ENCODE assay signal across 8 mouse cellular contexts in the genomic region with DNA sequence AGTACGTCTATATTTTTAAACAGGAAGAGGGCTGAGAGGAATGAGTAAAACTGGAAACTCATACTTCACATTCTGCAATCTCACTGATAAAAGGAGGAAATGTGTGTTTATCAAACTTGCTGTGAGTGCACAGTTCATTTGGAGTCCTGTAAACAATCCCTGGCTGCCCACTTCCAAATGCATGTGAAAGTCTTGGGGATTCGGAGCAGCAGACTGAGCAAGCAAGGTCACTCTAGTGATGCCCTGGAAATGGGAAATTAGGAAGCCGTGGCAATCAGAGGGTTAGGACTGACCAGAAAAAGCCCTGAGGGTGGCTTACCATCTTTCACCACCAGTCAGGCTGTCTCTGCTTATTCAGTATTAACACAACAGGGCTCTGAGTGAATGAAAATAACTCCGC. TPM values are rescaled to one million over a fixed set of nuclear protein-coding genes. Genes with fewer than 3 reads are reported as not detected.
DNase-seq lines count a peak whose midpoint lies in the region; ATAC-seq and TF ChIP-seq lines count a peak whose summit lies in the region.

No protein-coding gene starts in this region.

- 43% methylated on average over 4 of the region's 4 CpGs for WGBS in heart, embryonic 10.5 days
- 53% methylated on average over 4 of the region's 4 CpGs for WGBS in kidney, adult 2 months
- 39% methylated on average over 4 of the region's 4 CpGs for WGBS in lung, adult 2 months

- intact Hi-C loops in heart, postnatal 36 days (cut with DNase I) = loop anchor here (10.0 kb wide), 2 partner anchors 1230 to 1480 kb away; no protein-coding TSS in a partner anchor

- no peak for TF ChIP-seq POLR2A in kidney, adult 2 months (IDR thresholded peaks at IDR 0.05; ENCODE audit: low read depth, low read length)
- TF ChIP-seq POLR2A in lung, adult 2 months (IDR thresholded peaks at IDR 0.05; ENCODE audit: borderline replicate concordance, extremely low read depth, low read depth, low read length) = no peak

- no peak for ATAC-seq in megakaryocyte progenitor cell, adult 5-6 weeks (replicated peaks; ENCODE audit: poor library complexity)

- 0 out of 2 replicates have a peak, but pooled peaks cover 3% of the 10 kb centered on the region for H3K4me1 ChIP-seq in heart, embryonic 10.5 days
- no peaks in the 10 kb centered on the region for H3K4me1 ChIP-seq in kidney, adult 2 months (ENCODE audit: control insufficient read depth, insufficient read depth, low read length)
- H3K4me1 ChIP-seq in lung, adult 2 months (ENCODE audit: control insufficient read depth, insufficient read depth, low read length) = no peaks in the 10 kb centered on the region; the same call in 1 of the 2 replicates

- no peaks in the 10 kb centered on the region for H3K9me3 ChIP-seq in heart, embryonic 10.5 days

- DNase-seq in heart, embryonic 10.5 days (ENCODE audit: low spot score) = no peak
- no peak for DNase-seq in heart, postnatal 36 days
- DNase-seq in embryo, embryonic 10.5 days (ENCODE audit: low spot score) = peak; percentile 64
- peak; percentile 59 for DNase-seq in kidney, adult 2 months
- DNase-seq in lung, adult 2 months = peak; percentile 15
- no peak for DNase-seq in urinary bladder, adult 2 months (ENCODE audit: low spot score)
- no peak for DNase-seq in ovary, postnatal 14 days (ENCODE audit: low spot score)

- no peaks in the 10 kb centered on the region for H3K27me3 ChIP-seq in heart, embryonic 10.5 days (ENCODE audit: insufficient read depth, poor library complexity, severe bottlenecking)
- no peaks in the 10 kb centered on the region for H3K27me3 ChIP-seq in kidney, adult 2 months (replicated peaks; ENCODE audit: control insufficient read depth, insufficient read depth, low read length)

- H3K36me3 ChIP-seq in heart, embryonic 10.5 days = no peaks in the 10 kb centered on the region
- H3K36me3 ChIP-seq in kidney, adult 2 months (ENCODE audit: control insufficient read depth, insufficient read depth, low read length) = no peaks in the 10 kb centered on the region

- H3K27ac ChIP-seq in heart, embryonic 10.5 days = peak overlapping the region; percentile 26; the same call in 1 of the 2 replicates
- peak overlapping the region; percentile 87 for H3K27ac ChIP-seq in kidney, adult 2 months (ENCODE audit: insufficient read depth, low read depth, low read length)

- TF ChIP-seq CTCF in kidney, adult 2 months (conservative IDR thresholded peaks at IDR 0.05; ENCODE audit: insufficient read depth, insufficient read length, low read depth, low read length) = no peak
- TF ChIP-seq CTCF in lung, adult 2 months (IDR thresholded peaks at IDR 0.05; ENCODE audit: insufficient read depth, low read length) = no peak

- no peak overlapping the region for H3K4me3 ChIP-seq in heart, embryonic 10.5 days
- H3K4me3 ChIP-seq in kidney, adult 2 months (ENCODE audit: insufficient read depth, low read depth, low read length) = no peak overlapping the region
- H3K4me3 ChIP-seq in lung, adult 2 months (replicated peaks; ENCODE audit: extremely low read depth, low read depth, low read length) = no peak overlapping the region

RNA-seq across cellular contexts. Expression of a gene that starts 30.1 kb away (rescaled TPM):
- polyA plus RNA-seq in heart, embryonic 10.5 days (2016; fragmentation: Nextera tagmentation; extraction: Ambion mirVana) = 18.7 and 22.4 TPM in 2 replicates
- total RNA-seq in heart, postnatal 36 days (2021) = 1 to 10 TPM; 6.1 to 8.3 TPM
- 10.8 and 13.4 TPM in 2 replicates for polyA plus RNA-seq in kidney, adult 2 months (2012; rRNA removed)
- 7.9 and 13.0 TPM in 2 replicates for polyA plus RNA-seq in lung, adult 2 months (2012; rRNA removed)
- 40.7 and 50.2 TPM in 2 replicates for total RNA-seq in megakaryocyte progenitor cell, adult 5-6 weeks (2015)
- 18.2 and 19.9 TPM in 2 replicates for total RNA-seq in megakaryocyte progenitor cell, adult 5-6 weeks (2017)
- 15.8 and 16.2 TPM in 2 replicates for polyA plus RNA-seq in urinary bladder, adult 2 months (2012; rRNA removed)

Comparison
In these comparisons a context has a peak if more than half of its experiments do, and no peak if none do; other contexts are left out.
1. DNase-seq: peak in embryo, embryonic 10.5 days (single experiment), kidney, adult 2 months (single experiment) and lung, adult 2 months (single experiment); none in heart, embryonic 10.5 days (single experiment), heart, postnatal 36 days (0 of 2), urinary bladder, adult 2 months (single experiment) and ovary, postnatal 14 days (single experiment).